Mouse (Mus musculus) heart, postnatal 0 days (tissue): ENCODE data around the gene Gm5142. TPM values are rescaled to one million over a fixed set of nuclear protein-coding genes. Genes with fewer than 3 reads are reported as not detected.

Experiments used
- ATAC-seq: fragments of 200-750 bp; cut with Nextera tagmentation; 2 replicates; pipeline ENCODE4 v1.8.0; 2017; ENCODE audit warnings: low read depth, moderate number of reproducible peaks, moderate library complexity; ENCODE audit not compliant: insufficient read depth
- DNase-seq: peaks from one replicate; pipeline ENCODE4 v3.0.0-alpha.2; 2016; ENCODE audit warnings: low spot score
- H3K27ac ChIP-seq: fragments of 300-500 bp; sonication (generic); 2 replicates; pipeline ENCODE4 v1.5.1; 2014; ENCODE audit warnings: low read depth, mild to moderate bottlenecking
- H3K27me3 ChIP-seq: fragments of 300-500 bp; sonication (generic); 2 replicates; pipeline ENCODE4 v1.6.1; 2014; ENCODE audit warnings: low read length, mixed read lengths; ENCODE audit not compliant: control insufficient read depth, insufficient read depth
- H3K36me3 ChIP-seq: fragments of 300-500 bp; sonication (generic); replicated peaks from 2 replicates; pipeline ENCODE4 v1.6.1; 2014; ENCODE audit warnings: low read length, mixed read lengths; ENCODE audit not compliant: control insufficient read depth, insufficient read depth
- H3K4me1 ChIP-seq: fragments of 300-500 bp; sonication (generic); 2 replicates; pipeline ENCODE4 v1.6.1; 2014; ENCODE audit warnings: antibody characterized with exemption; ENCODE audit not compliant: control insufficient read depth, insufficient read depth
- H3K4me2 ChIP-seq: fragments of 300-500 bp; sonication (generic); 2 replicates; pipeline ENCODE4 v1.6.1; 2014; ENCODE audit warnings: low read depth, mild to moderate bottlenecking, low read length, moderate library complexity
- H3K4me3 ChIP-seq: fragments of 300-500 bp; sonication (generic); 2 replicates; pipeline ENCODE4 v1.5.1; 2014; ENCODE audit warnings: low read depth, low read length
- H3K9ac ChIP-seq: fragments of 300-500 bp; sonication (generic); replicated peaks from 2 replicates; pipeline ENCODE4 v1.6.1; 2014; ENCODE audit warnings: low read depth, low read length, mixed read lengths
- H3K9me3 ChIP-seq: fragments of 300-500 bp; sonication (generic); replicated peaks from 2 replicates; pipeline ENCODE4 v1.6.1; 2016; ENCODE audit warnings: low read length; ENCODE audit not compliant: control insufficient read depth
- CTCF ChIP-seq: IDR thresholded peaks from 2 replicates; pipeline ENCODE4 v1.5.1; 2016; ENCODE audit warnings: antibody characterized with exemption, control low read depth, low read depth
- EP300 ChIP-seq: IDR thresholded peaks from 2 replicates; pipeline ENCODE4 v1.6.1; 2016; ENCODE audit warnings: antibody characterized with exemption, low read depth
- WGBS: fragments of 180-500 bp; shearing (Covaris S2); extraction: QIAGEN DNeasy Blood & Tissue Kit; methylation state at CpG from one replicate; pipeline ENCODE4 v1.1.7; 2014; 5-methylcytosine and 5-hydroxymethylcytosine counted together
- polyA plus RNA-seq: library from polyadenylated mRNA; unstranded; fragments of >200 nt; fragmentation: Nextera tagmentation; extraction: Ambion mirVana; gene quantifications from 2 replicates; pipeline ENCODE4 v1.2.1, GENCODE M21; 2015
- total RNA-seq: library from RNA; depleted of rRNA; stranded (reverse); fragments of >200 nt; gene quantifications from 2 replicates; pipeline ENCODE4 v1.2.3, GENCODE M21; 2014; ENCODE audit warnings: low replicate concordance; rRNA removed

Gene Gm5142
- total and polyA plus RNA-seq, 2 experiments from 2014 or later: not detected

GRCm38 (mm10) chr14:59185514-59185913, 7.0 kb upstream of the Gm5142 start:
- no peak for DNase-seq
- TF ChIP-seq CTCF (no peak), EP300 (no peak)
- ATAC-seq: no peak
- no peak overlapping the region for H3K27ac ChIP-seq
- H3K4me1 ChIP-seq: no peaks in the 10 kb centered on the region
- H3K4me2 ChIP-seq: no peak overlapping the region
- no peak overlapping the region for H3K9ac ChIP-seq
- H3K4me3 ChIP-seq: no peak overlapping the region
- H3K27me3 ChIP-seq: no peaks in the 10 kb centered on the region
- H3K9me3 ChIP-seq: no peaks in the 10 kb centered on the region
- no peaks in the 10 kb centered on the region for H3K36me3 ChIP-seq

- no peak for ATAC-seq
- Histone ChIP-seq H3K4me1 (no peaks in the 10 kb centered on the region), H3K27me3 (no peaks in the 10 kb centered on the region), H3K36me3 (no peaks in the 10 kb centered on the region), H3K9me3 (no peaks in the 10 kb centered on the region), H3K4me3 (no peak overlapping the region), H3K9ac (no peak overlapping the region), H3K27ac (no peak overlapping the region), H3K4me2 (no peak overlapping the region)
- no peak for DNase-seq
- 52% methylated on average over 2 of the region's 2 CpGs for WGBS
- TF ChIP-seq EP300 (no peak), CTCF (no peak)
Observed at GRCm38 (mm10) chr14:59182732-59183131, 4.2 kb upstream of the Gm5142 start.

- Histone ChIP-seq H3K4me2 (no peak overlapping the region), H3K4me1 (no peaks in the 10 kb centered on the region), H3K27me3 (no peaks in the 10 kb centered on the region), H3K4me3 (no peak overlapping the region), H3K27ac (no peak overlapping the region), H3K36me3 (no peaks in the 10 kb centered on the region), H3K9ac (no peak overlapping the region), H3K9me3 (no peaks in the 10 kb centered on the region)
- ATAC-seq: no peak
- DNase-seq: no peak
- no peak for TF ChIP-seq CTCF
- no peak for TF ChIP-seq EP300
- 48% methylated on average over 3 of the region's 3 CpGs for WGBS
Observed at GRCm38 (mm10) chr14:59157016-59157698, 21.4 kb downstream of the Gm5142 start.

- Histone ChIP-seq H3K9me3 (no peaks in the 10 kb centered on the region), H3K27ac (no peak overlapping the region), H3K4me2 (no peak overlapping the region), H3K9ac (no peak overlapping the region), H3K4me1 (no peaks in the 10 kb centered on the region), H3K27me3 (no peaks in the 10 kb centered on the region), H3K36me3 (no peaks in the 10 kb centered on the region), H3K4me3 (no peak overlapping the region)
- ATAC-seq (no peak), DNase-seq (no peak)
- TF ChIP-seq EP300: no peak
- peak; percentile 44 for TF ChIP-seq CTCF
- WGBS: 62% methylated on average over 2 of the region's 2 CpGs
Observed at GRCm38 (mm10) chr14:59155589-59155988, 23.0 kb downstream of the Gm5142 start.

- Histone ChIP-seq H3K4me3 (no peak within 1 kb of the TSS), H3K36me3 (no peaks in the 10 kb centered on the region), H3K27ac (no peak within 1 kb of the TSS), H3K4me2 (no peak within 1 kb of the TSS), H3K9me3 (no peaks in the 10 kb centered on the region), H3K9ac (no peak within 1 kb of the TSS), H3K4me1 (no peaks in the 10 kb centered on the region), H3K27me3 (no peaks in the 10 kb centered on the region)
- TF ChIP-seq EP300: no peak
- TF ChIP-seq CTCF: no peak
- 89% methylated on average over 4 of the region's 4 CpGs for WGBS
- DNase-seq (no peak), ATAC-seq (no peak)
Observed at GRCm38 (mm10) chr14:59142793-59143192, 35.8 kb downstream of the Gm5142 start, which contains the start of gene 1700129C05Rik. Gene 1700129C05Rik, minus strand, starts transcription at chr14:59142893.

GRCm38 (mm10) chr14:59114281-59114680, 64.3 kb downstream of the Gm5142 start:
- Histone ChIP-seq H3K4me2 (no peak overlapping the region), H3K36me3 (no peaks in the 10 kb centered on the region), H3K27ac (no peak overlapping the region), H3K4me3 (no peak overlapping the region), H3K27me3 (no peaks in the 10 kb centered on the region), H3K9ac (no peak overlapping the region), H3K9me3 (no peaks in the 10 kb centered on the region), H3K4me1 (no peaks in the 10 kb centered on the region)
- WGBS: 3% methylated on average over 2 of the region's 2 CpGs
- ATAC-seq: no peak
- peak; percentile 49 for DNase-seq
- TF ChIP-seq CTCF: peak; percentile 35; the same call in 1 of the 2 replicates
- no peak for TF ChIP-seq EP300

Other genes starting within 250 kb of the Gm5142 start
- not detected in 2 replicates for gene 1700129C05Rik, start 35.9 kb downstream of the Gm5142 start, total RNA-seq
- not detected in 2 replicates for gene 1700129C05Rik, start 35.9 kb downstream of the Gm5142 start, polyA plus RNA-seq
- gene Rcbtb1, start 22.5 kb upstream of the Gm5142 start, total RNA-seq: 9.5 and 16.3 TPM in 2 replicates
- gene Rcbtb1, start 22.5 kb upstream of the Gm5142 start, polyA plus RNA-seq: 7.8 and 8.1 TPM in 2 replicates
- gene Gm6904, start 81.5 kb upstream of the Gm5142 start, total RNA-seq: not detected in 2 replicates
- not detected in 2 replicates for gene Gm6904, start 81.5 kb upstream of the Gm5142 start, polyA plus RNA-seq
- not detected in 2 replicates for gene Phf11a, start 118.8 kb upstream of the Gm5142 start, total RNA-seq
- 0.12 and 0.15 TPM in 2 replicates for gene Phf11a, start 118.8 kb upstream of the Gm5142 start, polyA plus RNA-seq
- gene Phf11b, start 162.6 kb upstream of the Gm5142 start, total RNA-seq: not detected in 2 replicates
- gene Phf11b, start 162.6 kb upstream of the Gm5142 start, polyA plus RNA-seq: 0.92 and 1.4 TPM in 2 replicates
- gene Phf11d, start 186.7 kb upstream of the Gm5142 start, total RNA-seq: 13.7 and 19.0 TPM in 2 replicates
- 5.5 and 6.7 TPM in 2 replicates for gene Phf11d, start 186.7 kb upstream of the Gm5142 start, polyA plus RNA-seq
- gene Phf11c, start 216.6 kb upstream of the Gm5142 start, total RNA-seq: 0.46 TPM in 1 of 2 replicates, not detected in the other
- 0.15 and 0.18 TPM in 2 replicates for gene Phf11c, start 216.6 kb upstream of the Gm5142 start, polyA plus RNA-seq